Mouse (Mus musculus): ENCODE data around the gene Ttll8.

Ttll8 gene

GRCm38 (mm10) chr15:88921131-88921991 lies 32.9 kb downstream of the Ttll8 start:
- in situ Hi-C loops (cut with MseI, MboI), result loop anchor here (5.0 kb wide), 1 partner anchor 94 kb away; no protein-coding TSS in a partner anchor

- in situ Hi-C loops (cut with MseI, MboI), result loop anchor here (5.0 kb wide), 1 partner anchor 93 kb away; no protein-coding TSS in a partner anchor
Measured at GRCm38 (mm10) chr15:88920065-88920464, 34.2 kb downstream of the Ttll8 start.

GRCm38 (mm10) chr15:88919328-88919727 lies 34.9 kb downstream of the Ttll8 start:
- in situ Hi-C loops (cut with MseI, MboI), result no loop called here

- in situ Hi-C loops (cut with MseI, MboI), result no loop called here
Measured at GRCm38 (mm10) chr15:88917126-88917525, 37.1 kb downstream of the Ttll8 start.

GRCm38 (mm10) chr15:88916366-88916765 lies 37.9 kb downstream of the Ttll8 start:
- in situ Hi-C loops (cut with MseI, MboI), result no loop called here

GRCm38 (mm10) chr15:88915046-88915445 lies 39.2 kb downstream of the Ttll8 start:
- in situ Hi-C loops (cut with MseI, MboI), result no loop called here

- in situ Hi-C loops (cut with MseI, MboI), result no loop called here
Measured at GRCm38 (mm10) chr15:88906347-88906746, 47.9 kb downstream of the Ttll8 start.

GRCm38 (mm10) chr15:88904056-88904811 lies 50.0 kb downstream of the Ttll8 start:
- in situ Hi-C loops (cut with MseI, MboI), result no loop called here

- in situ Hi-C loops (cut with MseI, MboI), result no loop called here
Measured at GRCm38 (mm10) chr15:88903086-88903485, 51.1 kb downstream of the Ttll8 start.

GRCm38 (mm10) chr15:88902200-88902875 lies 51.9 kb downstream of the Ttll8 start:
- in situ Hi-C loops (cut with MseI, MboI), result no loop called here

GRCm38 (mm10) chr15:88896341-88896980 lies 57.8 kb downstream of the Ttll8 start:
- in situ Hi-C loops (cut with MseI, MboI), result no loop called here

GRCm38 (mm10) chr15:88895891-88896290 lies 58.3 kb downstream of the Ttll8 start:
- in situ Hi-C loops (cut with MseI, MboI), result no loop called here

- in situ Hi-C loops (cut with MseI, MboI), result no loop called here
Measured at GRCm38 (mm10) chr15:88895119-88895518, 59.1 kb downstream of the Ttll8 start.

- in situ Hi-C loops (cut with MseI, MboI), result no loop called here
Measured at GRCm38 (mm10) chr15:88892876-88893275, 61.3 kb downstream of the Ttll8 start.

- in situ Hi-C loops (cut with MseI, MboI), result no loop called here
Measured at GRCm38 (mm10) chr15:88892252-88892651, 62.0 kb downstream of the Ttll8 start.

GRCm38 (mm10) chr15:88891676-88892040 lies 62.6 kb downstream of the Ttll8 start:
- in situ Hi-C loops (cut with MseI, MboI), result no loop called here

GRCm38 (mm10) chr15:88890751-88891675 lies 63.2 kb downstream of the Ttll8 start:
- in situ Hi-C loops (cut with MseI, MboI), result no loop called here

- in situ Hi-C loops (cut with MseI, MboI), result no loop called here
Measured at GRCm38 (mm10) chr15:88889994-88890393, 64.2 kb downstream of the Ttll8 start.

- in situ Hi-C loops (cut with MseI, MboI), result no loop called here
Measured at GRCm38 (mm10) chr15:88889032-88889431, 65.2 kb downstream of the Ttll8 start.

- in situ Hi-C loops (cut with MseI, MboI), result no loop called here
Measured at GRCm38 (mm10) chr15:88885376-88885775, 68.8 kb downstream of the Ttll8 start.

GRCm38 (mm10) chr15:88883342-88883741 lies 70.9 kb downstream of the Ttll8 start:
- in situ Hi-C loops (cut with MseI, MboI), result no loop called here
